Mouse (Mus musculus) layer of hippocampus, postnatal 25 days (tissue): ENCODE results near the gene Cysrt1. TPM values are rescaled to one million over a fixed set of nuclear protein-coding genes. Genes with fewer than 3 reads are reported as not detected.

Source experiments
- DNase-seq, 2 experiments: peaks; one replicate each; pipeline ENCODE4 v3.0.0; 2022; ENCODE audit warnings: mixed read lengths in 2 of 2, low spot score in 1 of 2; ENCODE audit errors: extremely low spot score in 1 of 2
- total RNA-seq, 2 experiments: library from RNA; stranded (reverse); gene quantifications; 2 replicates each; pipeline ENCODE4 v1.2.3; 2021

The Cysrt1 gene
- total RNA-seq = under 1 TPM in 1 of 2 experiments, not detected in 1; 0.79 TPM

GRCm38 (mm10) chr2:25242101-25242506 lies at the start of gene Cysrt1, which contains the start of gene Rnf208:
Cysrt1 (minus strand) TSS chr2:25242452.
Rnf208 (plus strand) TSS chr2:25242255.
- peak in 1 of 2 experiments; percentile 44 for DNase-seq

- DNase-seq = no peak
Observed at GRCm38 (mm10) chr2:25291184-25292053, 49.2 kb upstream of the Cysrt1 start.

GRCm38 (mm10) chr2:25290816-25291130 lies 48.5 kb upstream of the Cysrt1 start:
- peak in 1 of 2 experiments; percentile 53 for DNase-seq

- peak; percentile 52 to 70 for DNase-seq
Observed at GRCm38 (mm10) chr2:25290101-25290815, 48.0 kb upstream of the Cysrt1 start.

- no peak for DNase-seq
Observed at GRCm38 (mm10) chr2:25289651-25290050, 47.4 kb upstream of the Cysrt1 start, which contains the start of gene Lrrc26. Lrrc26 (plus strand) TSS chr2:25289915.

GRCm38 (mm10) chr2:25288734-25289345 lies 46.6 kb upstream of the Cysrt1 start:
- no peak for DNase-seq

GRCm38 (mm10) chr2:25287927-25288649 lies 45.8 kb upstream of the Cysrt1 start, which contains the start of gene Tmem210:
Tmem210 (plus strand) TSS chr2:25288145.
- no peak for DNase-seq

GRCm38 (mm10) chr2:25286837-25287636 lies 44.8 kb upstream of the Cysrt1 start:
- no peak for DNase-seq

- DNase-seq = no peak
Observed at GRCm38 (mm10) chr2:25286314-25286713, 44.1 kb upstream of the Cysrt1 start.

GRCm38 (mm10) chr2:25285551-25285950 lies 43.3 kb upstream of the Cysrt1 start:
- no peak for DNase-seq

- peak; percentile 72 to 93 for DNase-seq
Observed at GRCm38 (mm10) chr2:25278928-25279882, 37.0 kb upstream of the Cysrt1 start.

GRCm38 (mm10) chr2:25273010-25273409 lies 30.8 kb upstream of the Cysrt1 start:
- no peak for DNase-seq

GRCm38 (mm10) chr2:25272515-25272914 lies 30.3 kb upstream of the Cysrt1 start:
- no peak for DNase-seq

GRCm38 (mm10) chr2:25271827-25272511 lies 29.7 kb upstream of the Cysrt1 start, which contains the start of the genes Ssna1 and Anapc2:
Ssna1 (minus strand) TSS chr2:25272438.
Anapc2 (plus strand) TSS chr2:25272478.
- peak; percentile 96 to 98 for DNase-seq

GRCm38 (mm10) chr2:25267746-25268309 lies 25.6 kb upstream of the Cysrt1 start:
- no peak for DNase-seq

- no peak for DNase-seq
Observed at GRCm38 (mm10) chr2:25267241-25267640, 25.0 kb upstream of the Cysrt1 start.

GRCm38 (mm10) chr2:25266720-25267119 lies 24.5 kb upstream of the Cysrt1 start:
- no peak for DNase-seq
